Mouse (Mus musculus) hindbrain, embryonic 16.5 days (tissue): Measurements from ENCODE around the gene 1700013F07Rik. TPM values are rescaled to one million over a fixed set of nuclear protein-coding genes. Genes with fewer than 3 reads are reported as not detected.

Source experiments
- ATAC-seq: fragments of 200-750 bp; cut with Nextera tagmentation; 2 replicates; pipeline ENCODE4 v1.8.0; 2017; ENCODE audit warnings: moderate TSS enrichment, moderate library complexity
- H3K27ac ChIP-seq: fragments of 300-500 bp; sonication (generic); 2 replicates; pipeline ENCODE4 v1.5.1; 2014; ENCODE audit warnings: low read depth, mild to moderate bottlenecking, control low read depth, low read length, moderate library complexity
- H3K27me3 ChIP-seq: fragments of 300-500 bp; sonication (generic); replicated peaks from 2 replicates; pipeline ENCODE4 v1.6.1; 2014; ENCODE audit warnings: low read length; ENCODE audit not compliant: control insufficient read depth, insufficient read depth
- H3K36me3 ChIP-seq: fragments of 300-500 bp; sonication (generic); 2 replicates; pipeline ENCODE4 v1.6.1; 2014; ENCODE audit warnings: mild to moderate bottlenecking, low read length, moderate library complexity, mixed read lengths; ENCODE audit not compliant: control insufficient read depth, insufficient read depth
- H3K4me1 ChIP-seq: fragments of 300-500 bp; sonication (generic); 2 replicates; pipeline ENCODE4 v1.6.1; 2014; ENCODE audit warnings: low read depth, low read length; ENCODE audit not compliant: control insufficient read depth, insufficient read depth
- H3K4me2 ChIP-seq: fragments of 300-500 bp; sonication (generic); 2 replicates; pipeline ENCODE4 v1.6.1; 2014; ENCODE audit warnings: mild to moderate bottlenecking, low read length, control low read depth, moderate library complexity
- H3K4me3 ChIP-seq: fragments of 300-500 bp; sonication (generic); 2 replicates; pipeline ENCODE4 v1.5.1; 2014; ENCODE audit warnings: mild to moderate bottlenecking, low read length, control low read depth, moderate library complexity
- H3K9ac ChIP-seq: fragments of 300-500 bp; sonication (generic); 2 replicates; pipeline ENCODE4 v1.6.1; 2014; ENCODE audit warnings: low read depth, mild to moderate bottlenecking, control low read depth, low read length, moderate library complexity
- H3K9me3 ChIP-seq: fragments of 300-500 bp; sonication (generic); 2 replicates; pipeline ENCODE4 v1.6.1; 2014; ENCODE audit warnings: mild to moderate bottlenecking, low read length, moderate library complexity; ENCODE audit not compliant: control insufficient read depth
- WGBS: fragments of 180-500 bp; shearing (Covaris S2); extraction: QIAGEN DNeasy Blood & Tissue Kit; methylation state at CpG from one replicate; pipeline ENCODE4 v1.1.7; 2014; 5-methylcytosine and 5-hydroxymethylcytosine counted together
- polyA plus RNA-seq: library from polyadenylated mRNA; unstranded; fragments of >200 nt; fragmentation: Nextera tagmentation; extraction: Ambion mirVana; gene quantifications from 2 replicates; pipeline ENCODE4 v1.2.1, GENCODE M21; 2015

Gene 1700013F07Rik
- polyA plus RNA-seq, 1 experiment from 2014 or later = 2.7 TPM

- Histone ChIP-seq H3K27ac (no peak overlapping the region), H3K4me3 (no peak overlapping the region), H3K27me3 (no peaks in the 10 kb centered on the region), H3K4me1 (peaks cover 11% of the 10 kb centered on the region), H3K9ac (no peak overlapping the region), H3K36me3 (no peaks in the 10 kb centered on the region), H3K4me2 (no peak overlapping the region), H3K9me3 (no peaks in the 10 kb centered on the region)
- 73% methylated on average over 4 of the region's 4 CpGs for WGBS
- no peak for ATAC-seq
Observed at GRCm38 (mm10) chr3:108508745-108509474, 25.0 kb upstream of the 1700013F07Rik start.

GRCm38 (mm10) chr3:108510156-108510555 is 23.8 kb upstream of the 1700013F07Rik start:
- Histone ChIP-seq H3K27me3 (no peaks in the 10 kb centered on the region), H3K4me2 (no peak overlapping the region), H3K27ac (no peak overlapping the region), H3K4me1 (peaks cover 11% of the 10 kb centered on the region), H3K9ac (no peak overlapping the region), H3K9me3 (no peaks in the 10 kb centered on the region), H3K36me3 (no peaks in the 10 kb centered on the region), H3K4me3 (no peak overlapping the region)
- WGBS = 68% methylated on average over 2 of the region's 2 CpGs
- no peak for ATAC-seq

- Histone ChIP-seq H3K4me1 (peaks cover 11% of the 10 kb centered on the region), H3K4me2 (0 out of 2 replicates have a peak overlapping the region, but pooled peaks have one; percentile 13), H3K9ac (no peak overlapping the region; the same call in 1 of the 2 replicates), H3K27ac (no peak overlapping the region), H3K36me3 (no peaks in the 10 kb centered on the region), H3K9me3 (no peaks in the 10 kb centered on the region), H3K4me3 (no peak overlapping the region), H3K27me3 (no peaks in the 10 kb centered on the region)
- peak; percentile 75 for ATAC-seq
- WGBS = 10% methylated on average over 9 of the region's 9 CpGs
Observed at GRCm38 (mm10) chr3:108510716-108511483, 23.1 kb upstream of the 1700013F07Rik start.

GRCm38 (mm10) chr3:108513465-108513864 is 20.5 kb upstream of the 1700013F07Rik start:
- H3K4me2 ChIP-seq = no peak overlapping the region
- H3K27me3 ChIP-seq = no peaks in the 10 kb centered on the region
- WGBS = 70% methylated on average over 3 of the region's 3 CpGs
- no peaks in the 10 kb centered on the region for H3K9me3 ChIP-seq
- no peak overlapping the region for H3K4me3 ChIP-seq
- H3K9ac ChIP-seq = no peak overlapping the region
- H3K4me1 ChIP-seq = peaks cover 11% of the 10 kb centered on the region
- no peaks in the 10 kb centered on the region for H3K36me3 ChIP-seq
- no peak overlapping the region for H3K27ac ChIP-seq
- no peak for ATAC-seq

- WGBS = 52% methylated on average over 4 of the region's 4 CpGs
- H3K4me3 ChIP-seq = no peak overlapping the region
- no peaks in the 10 kb centered on the region for H3K4me1 ChIP-seq
- no peak overlapping the region for H3K9ac ChIP-seq
- no peaks in the 10 kb centered on the region for H3K36me3 ChIP-seq
- no peak overlapping the region for H3K4me2 ChIP-seq
- no peaks in the 10 kb centered on the region for H3K9me3 ChIP-seq
- H3K27ac ChIP-seq = no peak overlapping the region
- ATAC-seq = no peak
- no peaks in the 10 kb centered on the region for H3K27me3 ChIP-seq
Observed at GRCm38 (mm10) chr3:108518276-108518675, 15.7 kb upstream of the 1700013F07Rik start.

GRCm38 (mm10) chr3:108523415-108523814 is 10.5 kb upstream of the 1700013F07Rik start:
- H3K4me3 ChIP-seq = no peak overlapping the region
- H3K27ac ChIP-seq = no peak overlapping the region
- no peak overlapping the region for H3K4me2 ChIP-seq
- WGBS = 96% methylated on average over 4 of the region's 4 CpGs
- no peaks in the 10 kb centered on the region for H3K27me3 ChIP-seq
- no peaks in the 10 kb centered on the region for H3K9me3 ChIP-seq
- H3K4me1 ChIP-seq = no peaks in the 10 kb centered on the region
- no peaks in the 10 kb centered on the region for H3K36me3 ChIP-seq
- H3K9ac ChIP-seq = no peak overlapping the region
- no peak for ATAC-seq

GRCm38 (mm10) chr3:108528489-108528888 is 5.5 kb upstream of the 1700013F07Rik start:
- Histone ChIP-seq H3K4me1 (no peaks in the 10 kb centered on the region), H3K27ac (no peak overlapping the region), H3K4me3 (no peak overlapping the region), H3K9me3 (no peaks in the 10 kb centered on the region), H3K9ac (no peak overlapping the region), H3K36me3 (no peaks in the 10 kb centered on the region), H3K4me2 (no peak overlapping the region), H3K27me3 (no peaks in the 10 kb centered on the region)
- ATAC-seq = no peak
- 98% methylated on average over 8 of the region's 8 CpGs for WGBS

- H3K27ac ChIP-seq = no peak overlapping the region
- H3K27me3 ChIP-seq = peaks cover 2% of the 10 kb centered on the region; the same call in 1 of the 2 replicates
- no peak overlapping the region for H3K4me2 ChIP-seq
- H3K4me1 ChIP-seq = peaks cover 8% of the 10 kb centered on the region; the same call in 1 of the 2 replicates
- ATAC-seq = no peak
- no peak overlapping the region for H3K9ac ChIP-seq
- no peaks in the 10 kb centered on the region for H3K9me3 ChIP-seq
- H3K4me3 ChIP-seq = no peak overlapping the region
- no peaks in the 10 kb centered on the region for H3K36me3 ChIP-seq
- 72% methylated on average over 9 of the region's 9 CpGs for WGBS
Observed at GRCm38 (mm10) chr3:108533114-108533885, 650 bp upstream of the 1700013F07Rik start.
